Mouse (Mus musculus) neural tube, embryonic 11.5 days (tissue): Measurements from ENCODE around the gene Rasa1. TPM values are rescaled to one million over a fixed set of nuclear protein-coding genes. Genes with fewer than 3 reads are reported as not detected.

Source experiments
- ATAC-seq: fragments of 200-750 bp; cut with Nextera tagmentation; 2 replicates; pipeline ENCODE4 v1.8.0; 2017; ENCODE audit warnings: moderate number of reproducible peaks, mild to moderate bottlenecking, moderate TSS enrichment, moderate library complexity; ENCODE audit not compliant: insufficient read depth, low FRiP score, low TSS enrichment
- DNase-seq: peaks from one replicate; pipeline ENCODE4 v3.0.0-alpha.2; 2015; ENCODE audit warnings: low spot score
- H3K27ac ChIP-seq: fragments of 300-500 bp; sonication (generic); 2 replicates; pipeline ENCODE4 v1.5.1; 2014; ENCODE audit warnings: low read depth, mild to moderate bottlenecking, low read length
- H3K27me3 ChIP-seq: fragments of 300-500 bp; sonication (generic); 2 replicates; pipeline ENCODE4 v1.6.1; 2014; ENCODE audit warnings: mild to moderate bottlenecking, low read length, mixed read lengths; ENCODE audit not compliant: control insufficient read depth, insufficient read depth
- H3K36me3 ChIP-seq: fragments of 300-500 bp; sonication (generic); 2 replicates; pipeline ENCODE4 v1.6.1; 2014; ENCODE audit warnings: mild to moderate bottlenecking, low read length, moderate library complexity, mixed read lengths; ENCODE audit not compliant: control insufficient read depth, insufficient read depth
- H3K4me1 ChIP-seq: fragments of 300-500 bp; sonication (generic); 2 replicates; pipeline ENCODE4 v1.6.1; 2014; ENCODE audit warnings: low read length, mixed read lengths; ENCODE audit not compliant: control insufficient read depth, insufficient read depth
- H3K4me2 ChIP-seq: fragments of 300-500 bp; sonication (generic); 2 replicates; pipeline ENCODE4 v1.6.1; 2014; ENCODE audit warnings: low read depth, mild to moderate bottlenecking, moderate library complexity
- H3K4me3 ChIP-seq: fragments of 300-500 bp; sonication (generic); 2 replicates; pipeline ENCODE4 v1.5.1; 2014; ENCODE audit warnings: low read depth, low read length
- H3K9ac ChIP-seq: fragments of 300-500 bp; sonication (generic); 2 replicates; pipeline ENCODE4 v1.6.1; 2014; ENCODE audit warnings: mild to moderate bottlenecking, low read length
- H3K9me3 ChIP-seq: fragments of 300-500 bp; sonication (generic); 2 replicates; pipeline ENCODE4 v1.6.1; 2016; ENCODE audit warnings: low read length; ENCODE audit not compliant: control insufficient read depth
- WGBS: fragments of 180-500 bp; shearing (Covaris S2); extraction: QIAGEN DNeasy Blood & Tissue Kit; methylation state at CpG from one replicate; pipeline ENCODE4 v1.1.7; 2014; 5-methylcytosine and 5-hydroxymethylcytosine counted together
- polyA plus RNA-seq: library from polyadenylated mRNA; unstranded; fragments of >200 nt; fragmentation: Nextera tagmentation; extraction: Ambion mirVana; gene quantifications from 2 replicates; pipeline ENCODE4 v1.2.1, GENCODE M21; 2014

Rasa1 gene
- polyA plus RNA-seq = 57.0 and 63.0 TPM in 2 replicates

GRCm38 (mm10) chr13:85288843-85289713 lies at the start of gene Rasa1:
Gene Rasa1, minus strand, starts transcription at chr13:85289130.
- Histone ChIP-seq H3K27me3 (no peaks in the 10 kb centered on the region), H3K36me3 (no peaks in the 10 kb centered on the region), H3K9ac (peak within 1 kb of the TSS; percentile 76), H3K9me3 (no peaks in the 10 kb centered on the region), H3K4me1 (no peaks in the 10 kb centered on the region), H3K4me2 (peak within 1 kb of the TSS; percentile 68), H3K4me3 (peak within 1 kb of the TSS; percentile 91), H3K27ac (peak within 1 kb of the TSS; percentile 93)
- DNase-seq = peak; percentile 99
- ATAC-seq = peak; percentile 98
- WGBS = under 1% methylated on average over 78 of the region's 97 CpGs

DNA sequence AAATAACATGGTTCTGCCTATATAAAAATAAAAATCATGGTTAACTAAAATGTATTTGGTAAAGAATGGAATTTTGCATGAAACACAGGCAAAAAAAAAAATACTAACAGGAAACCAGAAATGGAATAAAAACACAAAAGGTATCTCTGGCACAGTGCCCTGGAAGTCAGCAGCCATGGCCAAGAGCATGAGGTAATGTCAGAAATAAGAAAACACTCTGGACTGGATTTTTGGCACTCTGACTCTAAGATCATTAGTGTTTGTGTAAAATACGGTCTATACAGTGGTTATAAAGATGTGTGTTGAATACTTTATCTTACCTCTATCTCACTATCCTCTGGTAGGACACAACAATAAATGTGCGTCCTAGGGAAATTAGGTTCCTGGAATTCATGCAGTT lies 22.6 kb upstream of the Rasa1 start:
- WGBS = 91% methylated on average over 2 of the region's 2 CpGs

DNA sequence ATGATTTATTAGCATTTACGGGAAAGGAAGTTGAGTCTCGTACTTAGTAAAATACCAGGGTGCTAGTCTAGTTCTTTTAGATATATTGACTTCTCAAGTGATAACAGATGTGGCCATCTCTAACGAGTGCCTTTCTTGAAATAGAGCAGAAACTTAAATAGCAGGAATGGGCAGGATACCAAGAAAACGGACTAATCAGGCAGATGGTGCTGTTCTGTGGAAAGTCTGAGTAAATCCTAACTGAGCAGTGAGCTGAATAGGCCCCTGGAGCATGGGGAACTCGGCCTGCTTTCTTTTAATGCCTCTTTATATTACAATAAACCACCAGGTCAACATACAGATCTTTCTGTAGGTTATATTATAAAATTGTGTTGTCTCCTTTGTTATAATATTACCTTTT lies 22.0 kb upstream of the Rasa1 start:
- no peak overlapping the region for H3K4me3 ChIP-seq
- ATAC-seq = no peak
- H3K27ac ChIP-seq = no peak overlapping the region
- no peak overlapping the region for H3K4me2 ChIP-seq
- no peaks in the 10 kb centered on the region for H3K27me3 ChIP-seq
- H3K9me3 ChIP-seq = no peaks in the 10 kb centered on the region
- DNase-seq = no peak
- no peak overlapping the region for H3K9ac ChIP-seq
- H3K4me1 ChIP-seq = no peaks in the 10 kb centered on the region
- 53% methylated on average over 5 of the region's 5 CpGs for WGBS
- no peaks in the 10 kb centered on the region for H3K36me3 ChIP-seq

More for the DNA sequence above, 22.6 kb upstream of the Rasa1 start:
- DNase-seq = no peak
- H3K27me3 ChIP-seq = no peaks in the 10 kb centered on the region
- ATAC-seq = no peak
- H3K9ac ChIP-seq = no peak overlapping the region
- no peaks in the 10 kb centered on the region for H3K36me3 ChIP-seq
- no peaks in the 10 kb centered on the region for H3K9me3 ChIP-seq
- H3K4me3 ChIP-seq = no peak overlapping the region
- no peak overlapping the region for H3K4me2 ChIP-seq
- no peak overlapping the region for H3K27ac ChIP-seq
- no peaks in the 10 kb centered on the region for H3K4me1 ChIP-seq

DNA sequence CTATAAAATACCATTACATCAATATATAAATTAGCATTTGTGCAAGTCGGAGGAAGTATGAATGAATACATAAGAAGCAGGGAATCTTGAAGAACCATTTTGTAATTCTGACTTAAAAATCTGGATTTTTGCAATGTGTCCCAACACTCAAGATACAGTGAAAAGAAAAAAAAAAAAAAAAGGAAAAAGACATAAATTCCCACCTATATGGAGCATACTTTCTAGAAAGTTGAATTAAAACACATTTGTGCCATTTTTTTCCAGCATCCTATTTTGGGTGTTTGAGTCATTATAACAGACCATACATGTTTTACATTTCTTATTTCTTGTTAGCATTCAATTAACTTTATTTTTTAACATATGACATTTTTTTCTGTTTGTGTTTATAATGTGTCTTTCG lies 21.6 kb upstream of the Rasa1 start:
- H3K36me3 ChIP-seq = no peaks in the 10 kb centered on the region
- no peak overlapping the region for H3K27ac ChIP-seq
- H3K4me3 ChIP-seq = no peak overlapping the region
- H3K27me3 ChIP-seq = no peaks in the 10 kb centered on the region
- WGBS = 93% methylated on average over 2 of the region's 2 CpGs
- H3K4me1 ChIP-seq = no peaks in the 10 kb centered on the region
- DNase-seq = no peak
- H3K4me2 ChIP-seq = no peak overlapping the region
- ATAC-seq = no peak
- no peaks in the 10 kb centered on the region for H3K9me3 ChIP-seq
- H3K9ac ChIP-seq = no peak overlapping the region

DNA sequence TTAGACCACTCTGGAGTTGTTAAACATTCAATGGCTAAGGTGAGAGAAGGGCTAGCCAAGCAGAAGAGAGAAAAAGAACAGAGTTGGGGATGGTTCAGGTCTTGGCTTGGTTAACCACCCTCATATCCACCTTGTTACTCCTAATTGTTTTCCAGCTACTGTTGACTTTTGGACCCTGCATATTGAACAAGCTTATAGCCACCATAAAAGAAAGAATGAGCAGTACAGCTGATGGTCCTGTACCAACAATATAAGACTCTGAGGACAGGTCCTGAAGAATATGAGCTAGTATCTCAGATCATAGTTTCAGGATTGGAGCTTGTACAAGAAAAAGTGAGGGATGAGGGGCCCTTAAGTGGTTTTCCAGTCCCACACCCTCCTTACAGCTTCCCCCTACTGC lies 17.1 kb upstream of the Rasa1 start:
- no peak overlapping the region for H3K27ac ChIP-seq
- H3K9me3 ChIP-seq = no peaks in the 10 kb centered on the region
- no peaks in the 10 kb centered on the region for H3K27me3 ChIP-seq
- no peak overlapping the region for H3K4me3 ChIP-seq
- H3K4me1 ChIP-seq = no peaks in the 10 kb centered on the region
- H3K4me2 ChIP-seq = no peak overlapping the region
- ATAC-seq (no peak), DNase-seq (no peak)
- H3K36me3 ChIP-seq = no peaks in the 10 kb centered on the region
- H3K9ac ChIP-seq = no peak overlapping the region

GRCm38 (mm10) chr13:85290651-85291050 lies 1.7 kb upstream of the Rasa1 start:
- Histone ChIP-seq H3K27ac (no peak overlapping the region), H3K27me3 (no peaks in the 10 kb centered on the region), H3K4me2 (no peak overlapping the region), H3K4me1 (no peaks in the 10 kb centered on the region), H3K36me3 (no peaks in the 10 kb centered on the region), H3K9me3 (no peaks in the 10 kb centered on the region), H3K4me3 (no peak overlapping the region), H3K9ac (no peak overlapping the region)
- DNase-seq = no peak
- WGBS = 71% methylated on average over 1 of the region's 1 CpGs
- ATAC-seq = no peak

- peak overlapping the region; percentile 76 for H3K9ac ChIP-seq
- no peak for DNase-seq
- no peaks in the 10 kb centered on the region for H3K9me3 ChIP-seq
- no peaks in the 10 kb centered on the region for H3K27me3 ChIP-seq
- peak overlapping the region; percentile 93 for H3K27ac ChIP-seq
- peak overlapping the region; percentile 68 for H3K4me2 ChIP-seq
- no peaks in the 10 kb centered on the region for H3K4me1 ChIP-seq
- ATAC-seq = peak; percentile 13; the same call in 1 of the 2 replicates
- H3K36me3 ChIP-seq = no peaks in the 10 kb centered on the region
- H3K4me3 ChIP-seq = peak overlapping the region; percentile 91
- WGBS = 0% methylated on average over 20 of the region's 35 CpGs
Measured at GRCm38 (mm10) chr13:85288574-85288842, 422 bp downstream of the Rasa1 start.

DNA sequence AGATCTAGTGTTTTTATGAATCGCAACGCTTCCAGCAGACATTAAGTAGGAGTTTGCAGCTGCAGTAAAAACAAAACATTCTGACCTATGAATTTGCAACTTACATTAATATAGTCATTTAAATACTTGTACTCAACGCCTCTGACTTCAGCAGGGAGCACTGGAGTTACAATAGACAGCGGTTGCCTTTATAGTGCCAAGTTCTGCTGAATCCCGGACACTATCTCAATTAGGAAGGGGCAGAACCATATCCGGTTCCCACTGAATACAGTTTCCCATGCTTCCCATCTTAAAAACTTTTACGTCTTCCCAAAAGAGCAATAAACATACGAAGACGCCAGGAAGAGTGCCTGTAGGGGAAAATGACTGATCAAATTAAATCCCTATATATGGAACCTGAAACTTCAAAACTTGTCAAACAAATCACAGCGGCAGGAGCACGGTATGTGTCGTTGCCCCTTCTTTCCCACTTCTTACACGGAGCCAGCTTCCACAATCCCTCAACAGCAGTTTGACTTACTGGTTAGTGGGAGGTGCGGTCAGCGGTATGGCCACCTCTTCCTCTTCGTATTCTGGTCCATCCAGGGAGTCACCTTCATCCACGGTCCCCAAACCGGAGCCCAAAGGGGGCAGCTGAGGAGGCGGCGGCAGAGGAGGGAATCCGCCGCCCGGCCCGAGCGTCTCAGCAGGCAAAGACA lies 905 bp downstream of the Rasa1 start:
- Histone ChIP-seq H3K27ac (peak overlapping the region; percentile 93), H3K27me3 (no peaks in the 10 kb centered on the region), H3K9ac (peak overlapping the region; percentile 76), H3K4me3 (peak overlapping the region; percentile 91), H3K4me2 (peak overlapping the region; percentile 68), H3K9me3 (no peaks in the 10 kb centered on the region), H3K36me3 (no peaks in the 10 kb centered on the region), H3K4me1 (no peaks in the 10 kb centered on the region)
- DNase-seq (peak; percentile 61), ATAC-seq (no peak; the same call in 1 of the 2 replicates)
- WGBS = under 1% methylated on average over 25 of the region's 25 CpGs

DNA sequence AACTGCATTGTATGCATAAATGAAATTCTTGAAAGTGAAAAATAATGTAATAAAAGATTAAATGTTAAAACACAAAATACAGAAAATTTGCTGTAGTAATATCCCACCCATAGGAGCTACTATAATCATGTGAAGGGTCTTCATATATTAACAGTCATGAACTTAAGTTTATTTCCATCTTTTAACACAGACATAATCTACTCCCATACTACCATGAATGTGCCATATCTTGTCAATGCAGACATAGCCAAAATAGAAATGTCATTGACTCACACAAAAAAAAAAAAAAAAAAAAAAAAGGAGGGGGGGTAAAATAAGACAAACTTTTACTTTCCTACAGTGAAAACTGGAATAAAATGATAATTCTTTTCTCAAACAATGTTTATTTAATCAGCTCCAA lies 6.3 kb downstream of the Rasa1 start:
- Histone ChIP-seq H3K27ac (no peak overlapping the region), H3K36me3 (no peaks in the 10 kb centered on the region)

More for the DNA sequence above, 6.3 kb downstream of the Rasa1 start:
- no peaks in the 10 kb centered on the region for H3K4me1 ChIP-seq
- no peak overlapping the region for H3K4me2 ChIP-seq
- H3K4me3 ChIP-seq = no peak overlapping the region
- no peaks in the 10 kb centered on the region for H3K9me3 ChIP-seq
- H3K27me3 ChIP-seq = no peaks in the 10 kb centered on the region
- no peak overlapping the region for H3K9ac ChIP-seq
- DNase-seq (no peak), ATAC-seq (no peak)
